Mouse (Mus musculus): Measurements from ENCODE around the gene Plekhh2.

GRCm38 (mm10) chr17:84620610-84621009 is 108.9 kb downstream of the Plekhh2 start:
- TF ChIP-seq CTCF (IDR thresholded peaks at IDR 0.05; ENCODE audit: low read depth) (no peak), EP300 (IDR thresholded peaks at IDR 0.05; ENCODE audit: low read depth) (no peak)
